Mouse (Mus musculus) small intestine, adult 2 months (tissue): ENCODE data around the gene Tmem82.

Experiments
- CTCF ChIP-seq: fragments of 200-500 bp; IDR thresholded peaks from 2 replicates; pipeline ENCODE4 v1.5.1; 2012; ENCODE audit warnings: low read depth, mild to moderate bottlenecking, control low read depth, inconsistent platforms, low read length, moderate library complexity, mixed read lengths; ENCODE audit not compliant: insufficient replicate concordance, insufficient read length; ENCODE audit errors: extremely low read depth
- POLR2A ChIP-seq: fragments of 200-500 bp; IDR thresholded peaks from 2 replicates; pipeline ENCODE4 v1.6.1; 2012; ENCODE audit warnings: low read depth, mild to moderate bottlenecking, control low read depth, inconsistent platforms, low read length, moderate library complexity

GRCm38 (mm10) chr4:141623666-141624065, 5.2 kb upstream of the Tmem82 start, which contains the start of gene Slc25a34:
- TF ChIP-seq CTCF (no peak), POLR2A (peak; percentile 46; the same call in 1 of the 2 replicates)
